Mouse (Mus musculus): ENCODE measurements around the gene Nsmce4a. TPM values are rescaled to one million over a fixed set of nuclear protein-coding genes. Genes with fewer than 3 reads are reported as not detected.
A peak's percentile ranks its signal among the peaks of the same experiment; 100 is the strongest.

Gene Nsmce4a
- total and polyA plus RNA-seq, 3 experiments: 67.6 to 208 (median 97.9) TPM

- in situ Hi-C loops (cut with MboI; ENCODE audit: low pct_ligation_motif_present, low pct_unique_long_range_greater_than_20kb, low sequenced_read_pairs): loop anchor here (25.0 kb wide), 1 partner anchor 1758 kb away; no protein-coding TSS in a partner anchor
- Histone ChIP-seq H3K36me3 (replicated peaks in 1 of 2; ENCODE audit: control insufficient read depth in 1 of 2, insufficient read depth in 1 of 2, low read length in 1 of 2) (peaks cover 0 to 4% of the 10 kb centered on the region in 2 experiments), H3K4me1 (ENCODE audit: control insufficient read depth in 1 of 2, insufficient read depth in 2 of 2) (peaks cover 0 to 23% of the 10 kb centered on the region in 2 experiments; a peak in 2 of 4 replicates), H3K9me3 (replicated peaks; ENCODE audit: low read length) (peaks cover 4% of the 10 kb centered on the region), H3K27ac (ENCODE audit: insufficient read depth, low read depth) (peak within 1 kb of the TSS; percentile 14), H3K9ac (ENCODE audit: insufficient read depth, low read depth) (peak within 1 kb of the TSS; percentile 81), H3K4me3 (replicated peaks in 1 of 3; ENCODE audit: low read depth in 2 of 3, low read length in 2 of 3, poor library complexity in 1 of 3) (peak within 1 kb of the TSS; percentile 76 to 96 (median 85)), H3K79me2 (replicated peaks; ENCODE audit: control insufficient read depth, extremely low read depth, insufficient read depth, poor library complexity, severe bottlenecking) (peaks cover 6% of the 10 kb centered on the region), H3K4me2 (ENCODE audit: insufficient read depth, low read depth, poor library complexity, severe bottlenecking) (peak within 1 kb of the TSS; percentile 83), H3K27me3 (replicated peaks) (no peaks in the 10 kb centered on the region)
- TF ChIP-seq KAT2A (IDR thresholded peaks at IDR 0.05; ENCODE audit: insufficient replicate concordance, low read length): no peak
- TF ChIP-seq MEF2A (IDR thresholded peaks at IDR 0.05; ENCODE audit: borderline replicate concordance, low read depth, low read length): peak; percentile 39; the same call in 1 of the 2 replicates
- TF ChIP-seq IRF4 (IDR thresholded peaks at IDR 0.05; ENCODE audit: low read depth, low read length): 0 out of 2 replicates have a peak, but pooled peaks have one; percentile 3
- no peak for TF ChIP-seq SIN3A (IDR thresholded peaks at IDR 0.05; ENCODE audit: low read length)
- no peak for TF ChIP-seq MAFK (IDR thresholded peaks at IDR 0.05; ENCODE audit: insufficient replicate concordance, low read length)
- no peak for DNase-seq (ENCODE audit: extremely low read depth)
- dilution Hi-C loops (cut with MboI; ENCODE audit: extremely low pct_ligation_motif_present, extremely low pct_unique_long_range_greater_than_20kb, low sequenced_read_pairs): no loop called here
These were observed 52.9 kb downstream of the Nsmce4a start, which contains the start of gene Ate1 for GRCm38 (mm10) chr7:130520049-130520425. TSS of gene Ate1 (minus strand) at chr7:130520369.

- in situ Hi-C loops (cut with MboI; ENCODE audit: low pct_ligation_motif_present, low pct_unique_long_range_greater_than_20kb, low sequenced_read_pairs): loop anchor here (25.0 kb wide), 1 partner anchor 1757 kb away; no protein-coding TSS in a partner anchor
- dilution Hi-C loops (cut with MboI; ENCODE audit: extremely low pct_ligation_motif_present, extremely low pct_unique_long_range_greater_than_20kb, low sequenced_read_pairs): no loop called here
- peak overlapping the region; percentile 81 for H3K9ac ChIP-seq (ENCODE audit: insufficient read depth, low read depth)
- peaks cover 4% of the 10 kb centered on the region for H3K9me3 ChIP-seq (replicated peaks; ENCODE audit: low read length)
- H3K4me3 ChIP-seq (replicated peaks in 1 of 3; ENCODE audit: low read depth in 2 of 3, low read length in 2 of 3, poor library complexity in 1 of 3): peak overlapping the region; percentile 76 to 96 (median 85)
- H3K4me2 ChIP-seq (ENCODE audit: insufficient read depth, low read depth, poor library complexity, severe bottlenecking): peak overlapping the region; percentile 98
- no peaks in the 10 kb centered on the region for H3K27me3 ChIP-seq (replicated peaks)
- DNase-seq (ENCODE audit: extremely low read depth): peak; percentile 89
- H3K27ac ChIP-seq (ENCODE audit: insufficient read depth, low read depth): peak overlapping the region; percentile 14
- peaks cover 8% of the 10 kb centered on the region for H3K79me2 ChIP-seq (replicated peaks; ENCODE audit: control insufficient read depth, extremely low read depth, insufficient read depth, poor library complexity, severe bottlenecking)
- peaks cover 0 to 23% of the 10 kb centered on the region in 2 experiments; a peak in 2 of 4 replicates for H3K4me1 ChIP-seq (ENCODE audit: control insufficient read depth in 1 of 2, insufficient read depth in 2 of 2)
- peaks cover 0 to 6% of the 10 kb centered on the region in 2 experiments for H3K36me3 ChIP-seq (replicated peaks in 1 of 2; ENCODE audit: control insufficient read depth in 1 of 2, insufficient read depth in 1 of 2, low read length in 1 of 2)
- no peak for TF ChIP-seq ZC3H11A (IDR thresholded peaks at IDR 0.05; ENCODE audit: low read depth, low read length)
- TF ChIP-seq SMC3 (IDR thresholded peaks at IDR 0.05; ENCODE audit: low read depth, low read length): no peak
- TF ChIP-seq HCFC1 (IDR thresholded peaks at IDR 0.05; ENCODE audit: low read depth, low read length): peak; percentile 96
- peak; percentile 75 for TF ChIP-seq ELF1 (IDR thresholded peaks at IDR 0.05; ENCODE audit: low read depth, low read length)
- no peak for TF ChIP-seq EP300 (IDR thresholded peaks at IDR 0.05; ENCODE audit: low read length)
- TF ChIP-seq USF1 (IDR thresholded peaks at IDR 0.05; ENCODE audit: low read depth, low read length): no peak
- TF ChIP-seq MYC (IDR thresholded peaks at IDR 0.05; ENCODE audit: low read depth, low read length): no peak
- TF ChIP-seq RAD21 (IDR thresholded peaks at IDR 0.05; ENCODE audit: low read depth, low read length): no peak
- no peak for TF ChIP-seq JUN (IDR thresholded peaks at IDR 0.05; ENCODE audit: insufficient read depth, low read depth, low read length)
- no peak for TF ChIP-seq E2F4 (IDR thresholded peaks at IDR 0.05; ENCODE audit: insufficient replicate concordance, low read depth, low read length)
- TF ChIP-seq TBP (conservative IDR thresholded peaks at IDR 0.05; ENCODE audit: low read depth, low read length): no peak
- TF ChIP-seq TCF12 (IDR thresholded peaks at IDR 0.05; ENCODE audit: low read depth, low read length): peak; percentile 84
- peak; percentile 59; the same call in 1 of the 2 replicates for TF ChIP-seq GABPA (IDR thresholded peaks at IDR 0.05; ENCODE audit: insufficient replicate concordance, low read depth, low read length)
- TF ChIP-seq CHD2 (IDR thresholded peaks at IDR 0.05; ENCODE audit: low read length): peak; percentile 98
- TF ChIP-seq ZKSCAN1 (IDR thresholded peaks at IDR 0.05; ENCODE audit: borderline replicate concordance, low read depth, low read length): no peak
- TF ChIP-seq ZMIZ1 (IDR thresholded peaks at IDR 0.05; ENCODE audit: low read depth, low read length): peak; percentile 51; the same call in 1 of the 2 replicates
- no peak for TF ChIP-seq CHD1 (IDR thresholded peaks at IDR 0.05; ENCODE audit: low read depth, low read length)
- peak; percentile 79 for TF ChIP-seq NELFE (IDR thresholded peaks at IDR 0.05; ENCODE audit: low read depth, low read length)
- no peak for TF ChIP-seq USF2 (conservative IDR thresholded peaks at IDR 0.05; ENCODE audit: low read depth, low read length)
- peak; percentile 58 for TF ChIP-seq SIN3A (IDR thresholded peaks at IDR 0.05; ENCODE audit: low read length)
- no peak for TF ChIP-seq MAFK (IDR thresholded peaks at IDR 0.05; ENCODE audit: insufficient replicate concordance, low read length)
- peak; percentile 91 for TF ChIP-seq KAT2A (IDR thresholded peaks at IDR 0.05; ENCODE audit: insufficient replicate concordance, low read length)
- TF ChIP-seq MXI1 (IDR thresholded peaks at IDR 0.05; ENCODE audit: low read depth, low read length): peak; percentile 82
- 0 out of 2 replicates have a peak, but pooled peaks have one; percentile 15 for TF ChIP-seq MAX (IDR thresholded peaks at IDR 0.05; ENCODE audit: low read length)
- peak; percentile 49; the same call in 1 of the 2 replicates for TF ChIP-seq IRF4 (IDR thresholded peaks at IDR 0.05; ENCODE audit: low read depth, low read length)
- TF ChIP-seq NRF1 (IDR thresholded peaks at IDR 0.05; ENCODE audit: low read depth, low read length): peak; percentile 77
- no peak for TF ChIP-seq ZNF384 (IDR thresholded peaks at IDR 0.05; ENCODE audit: low read depth, low read length)
These were observed 53.5 kb downstream of the Nsmce4a start for GRCm38 (mm10) chr7:130519096-130520048.
